Mouse (Mus musculus) forelimb bud, embryonic 11.5 days (tissue): Measurements from ENCODE around the gene St3gal2.
A peak's percentile ranks its signal among the peaks of the same experiment; 100 is the strongest.
"Not testable (repeated sequence)": the region's sequence is repeated elsewhere in the genome, so short reads cannot be mapped to it uniquely, and the experiment has no call there.

Source experiments
- DNase-seq: peaks from one replicate; pipeline ENCODE4 v3.0.0-alpha.2; 2012; ENCODE audit warnings: low read depth, low spot score

The St3gal2 gene

GRCm38 (mm10) chr8:110990017-110990416 lies 70.3 kb downstream of the St3gal2 start:
- no peak for DNase-seq

GRCm38 (mm10) chr8:110996641-110997430 lies 77.1 kb downstream of the St3gal2 start:
- DNase-seq, result no peak

DNA sequence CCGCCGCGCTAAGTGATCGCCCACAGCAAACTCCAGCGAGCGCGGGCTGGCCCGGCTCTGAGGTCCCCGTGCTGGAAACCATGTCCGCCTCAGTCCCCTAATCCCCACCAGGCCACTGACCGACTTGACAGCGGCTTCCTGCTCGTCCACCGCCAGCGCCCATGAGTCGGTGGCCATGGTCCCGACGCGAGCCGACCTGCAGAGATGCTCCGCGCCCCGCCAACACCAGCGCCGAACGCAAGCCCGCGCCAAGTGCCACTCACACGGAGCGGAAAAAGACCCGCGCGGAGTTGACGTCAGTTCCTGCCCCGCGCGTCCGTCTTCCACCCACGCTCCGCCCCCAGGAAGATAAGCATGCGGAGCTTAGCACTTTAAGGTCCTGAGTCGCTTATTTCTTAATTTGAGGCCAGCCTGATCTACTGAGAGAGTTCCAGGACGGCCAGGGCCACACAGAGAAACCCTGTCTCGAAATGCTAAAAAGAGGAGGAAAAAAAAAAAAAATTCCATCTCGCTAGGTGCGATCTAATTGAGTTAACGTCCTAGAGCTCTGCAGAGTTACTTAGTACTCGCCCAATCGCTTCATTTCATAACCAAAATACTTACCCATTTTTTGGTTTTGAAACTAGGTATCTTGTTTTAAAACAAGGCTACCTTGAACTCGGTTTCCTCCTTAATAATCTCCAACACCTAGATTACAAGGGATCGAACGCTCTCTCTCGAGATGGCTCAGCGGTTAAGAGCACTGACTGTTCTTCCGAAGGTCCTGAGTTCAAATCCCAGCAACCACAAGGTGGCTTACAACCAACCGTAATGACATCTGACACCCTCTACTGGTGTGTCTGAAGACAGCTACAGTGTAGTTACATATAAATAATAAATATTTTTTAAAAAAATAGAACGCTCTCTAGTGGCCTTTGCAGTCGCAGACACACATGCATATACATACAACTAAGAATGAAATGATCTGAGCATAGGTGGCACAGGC lies 78.1 kb downstream of the St3gal2 start, which contains the start of gene Ddx19a:
Ddx19a (minus strand) TSS at position 254 of the 985 bp plus-strand sequence.
- peak; percentile 79 for DNase-seq

DNA sequence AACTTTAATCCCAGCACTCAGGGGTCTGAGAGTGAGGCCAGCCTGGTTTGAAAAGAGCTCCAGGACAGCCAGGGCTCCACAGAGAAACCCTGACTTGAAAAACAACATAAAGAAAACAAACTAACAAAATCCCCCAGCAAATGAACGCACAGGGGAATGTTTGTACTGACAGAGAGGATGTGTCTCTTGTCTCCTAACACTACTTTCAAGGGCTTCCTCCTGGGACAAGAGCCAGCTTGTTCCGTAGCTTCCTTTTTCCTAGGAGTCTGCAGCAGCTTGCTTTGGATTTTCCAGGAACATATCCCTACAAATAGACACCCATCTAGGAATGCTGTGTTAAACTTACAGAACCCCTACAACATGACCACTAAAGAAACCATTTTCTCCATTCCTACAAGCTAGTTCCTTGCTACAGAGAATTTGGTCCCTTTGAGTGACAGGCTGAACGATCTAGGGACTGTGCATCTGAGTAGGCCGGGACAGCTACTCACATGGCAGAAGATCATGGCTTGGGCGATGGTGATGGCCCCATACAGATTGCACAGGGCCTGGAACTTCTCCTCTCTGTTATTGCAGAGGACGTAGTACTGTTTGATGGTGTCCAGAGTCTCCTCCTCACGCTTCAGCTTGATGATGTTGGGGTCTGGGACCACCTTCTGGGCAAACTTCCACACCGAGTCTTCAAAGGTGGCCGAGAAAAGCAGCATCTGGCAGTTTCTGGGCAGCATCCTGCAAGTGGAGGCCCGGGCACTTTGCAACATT lies 90.7 kb downstream of the St3gal2 start:
- not testable (repeated sequence) for DNase-seq
